Mouse (Mus musculus) embryonic stem cell, embryonic (primary cell): Measurements from ENCODE around the gene Fut4.

Experiments used
- CTCF ChIA-PET, 4 experiments: fragments of 300-600 bp in 2 of 4; fragments of 350-600 bp in 2 of 4; sonication (Branson Sonifier 250); formaldehyde crosslinking; loops; one replicate each; lab custom pipeline; 2022; ENCODE audit warnings: inconsistent platforms in 2 of 4; lab: Charles Lee
- POLR2A ChIA-PET, 4 experiments: fragments of 300-600 bp in 2 of 4; fragments of 350-600 bp in 2 of 4; sonication (Branson Sonifier 250); formaldehyde crosslinking; loops; one replicate each; lab custom pipeline; 2022; ENCODE audit warnings: antibody characterized with exemption in 4 of 4, inconsistent platforms in 1 of 4; lab: Charles Lee

Fut4 gene

GRCm38 (mm10) chr9:14752001-14752522 is at the start of gene Fut4:
Fut4 (minus strand) TSS chr9:14752393.
- ChIA-PET POLR2A (interaction anchor here in 2 of 4 experiments (0.7 to 1.4 kb wide), 3 partner anchors 32 to 252 kb away, joined by 3 to 4 read pairs (median 3); partner anchors contain the start of genes Cwc15 (in 1 of the 2) and Kdm4d (in 1 of the 2)), CTCF (interaction anchor here in 2 of 4 experiments (0.6 to 1.1 kb wide), 2 partner anchors 12 to 108 kb away, joined by 4 to 7 read pairs; no protein-coding TSS in a partner anchor)

- POLR2A ChIA-PET: interaction anchor here in 3 of 4 experiments (0.6 to 1.2 kb wide), 5 partner anchors 9 to 246 kb away, joined by 3 to 11 read pairs (median 3); no protein-coding TSS in a partner anchor
- CTCF ChIA-PET: interaction anchor here in 1 of 4 experiments (0.6 kb wide), 1 partner anchor 108 kb away, joined by 5 read pairs; no protein-coding TSS in a partner anchor
Measured at GRCm38 (mm10) chr9:14787356-14787755, 35.2 kb upstream of the Fut4 start.

DNA sequence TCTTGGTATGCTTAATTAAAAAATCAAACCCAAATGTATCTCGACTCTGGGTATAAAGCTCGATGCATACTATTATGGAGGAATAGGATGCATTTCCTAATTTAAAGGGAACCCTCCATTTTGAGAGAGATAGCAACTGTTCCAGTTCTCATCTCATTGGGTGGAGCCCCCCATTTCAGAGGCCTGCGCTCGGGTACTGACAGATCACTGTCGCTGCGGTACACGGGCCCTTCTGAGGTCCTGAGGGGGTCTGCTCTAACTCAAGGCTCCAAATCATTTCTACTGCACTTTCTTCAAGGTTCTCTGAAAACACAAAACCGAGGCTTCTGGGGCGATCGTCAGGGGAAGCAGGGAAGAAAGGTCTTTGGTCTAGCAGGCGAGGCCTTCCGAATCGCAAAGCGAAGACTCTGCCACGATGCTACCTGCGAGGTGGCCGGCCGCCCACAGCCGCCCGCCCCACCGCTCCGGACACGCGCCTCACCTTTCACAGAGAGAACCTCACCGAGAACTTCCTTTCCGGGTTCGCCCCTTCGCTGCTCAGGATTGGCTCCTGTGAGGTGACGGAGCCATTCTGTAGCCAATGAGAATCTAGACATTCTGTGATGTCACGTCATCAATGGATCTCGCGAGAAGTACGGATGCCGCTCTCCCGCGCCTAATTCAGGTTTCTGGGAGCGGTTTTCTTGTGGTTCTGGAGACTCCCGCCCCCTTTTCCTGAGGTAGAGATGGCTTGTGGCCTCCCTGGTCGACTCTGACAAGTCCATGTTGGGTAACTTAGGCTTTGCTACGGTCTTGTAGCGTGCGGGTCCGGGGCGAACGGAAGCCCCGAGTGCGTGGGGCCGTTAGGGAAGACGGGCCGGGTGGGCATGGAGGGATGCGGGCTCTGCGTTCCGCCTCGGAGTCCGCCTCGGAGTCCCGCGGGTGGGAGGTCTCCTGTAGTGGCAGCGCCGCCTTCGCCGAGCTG is 32.1 kb upstream of the Fut4 start, which contains the start of the genes Mre11a and Ankrd49:
Mre11a (plus strand) TSS at position 616 of the 964 bp plus-strand sequence.
Ankrd49 (minus strand) TSS at position 818 of the 964 bp plus-strand sequence.
- ChIA-PET POLR2A (interaction anchor here in 3 of 4 experiments (0.6 to 1.4 kb wide), 18 partner anchors 9 to 527 kb away, joined by 3 to 5 read pairs (median 3); partner anchors contain the start of genes Cwc15 (in 2 of the 3), Kdm4d (in 2 of the 3), 4931406C07Rik (in 1 of the 3) and Fut4 (in 1 of the 3)), CTCF (interaction anchor here in 1 of 4 experiments (1.2 kb wide), 1 partner anchor 19 kb away, joined by 3 read pairs; no protein-coding TSS in a partner anchor)

DNA sequence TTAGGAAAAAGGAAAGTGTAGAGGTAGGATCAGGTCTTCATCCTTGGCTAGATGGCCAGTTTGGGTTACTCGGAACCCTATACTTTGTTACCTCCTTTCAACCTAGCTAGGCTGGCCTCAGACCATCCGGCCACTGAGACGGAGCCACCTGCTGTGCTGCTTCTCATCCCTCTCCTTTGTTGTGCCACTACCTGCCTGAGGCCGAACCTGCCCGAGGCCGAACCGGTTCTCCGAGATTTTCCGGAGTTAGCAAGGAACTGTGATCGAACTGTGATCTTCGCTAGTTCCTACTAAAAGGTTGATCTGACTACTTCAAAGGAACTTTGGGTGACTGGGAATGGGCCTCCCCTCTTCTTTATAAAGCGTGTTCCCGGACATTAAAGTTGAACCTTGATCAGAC is 26.1 kb upstream of the Fut4 start:
- POLR2A ChIA-PET: interaction anchor here in 1 of 4 experiments (0.8 kb wide), 1 partner anchor 9 kb away, joined by 3 read pairs; no protein-coding TSS in a partner anchor
- CTCF ChIA-PET: interaction anchor here in 1 of 4 experiments (0.7 kb wide), 1 partner anchor 13 kb away, joined by 3 read pairs; no protein-coding TSS in a partner anchor

DNA sequence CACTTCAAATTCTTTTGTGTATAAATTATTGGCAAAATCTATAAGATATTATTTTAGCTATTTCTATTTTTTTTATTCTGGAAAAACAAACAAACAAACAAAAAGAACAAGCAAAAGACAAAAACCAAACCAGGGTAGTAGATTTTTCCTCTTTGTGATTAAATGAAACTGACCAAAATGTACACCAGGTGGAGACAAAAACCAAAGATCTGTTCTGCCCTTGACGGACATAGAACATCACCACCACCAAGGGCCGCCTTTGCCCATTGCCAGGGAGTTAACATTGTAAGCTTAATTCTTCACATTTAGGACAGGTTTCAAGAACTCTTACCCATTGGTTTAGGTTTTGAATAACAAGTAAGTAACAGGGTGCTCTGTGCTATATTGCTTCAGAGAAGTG is 21.6 kb upstream of the Fut4 start:
- ChIA-PET CTCF (interaction anchor here in 2 of 4 experiments (0.6 to 1.1 kb wide), 4 partner anchors 75 to 1106 kb away, joined by 3 read pairs; no protein-coding TSS in a partner anchor), POLR2A (interaction anchor here in 2 of 4 experiments (1.1 to 1.6 kb wide), 3 partner anchors 10 to 62 kb away, joined by 3 to 4 read pairs (median 3); no protein-coding TSS in a partner anchor)

GRCm38 (mm10) chr9:14772074-14772473 is 19.9 kb upstream of the Fut4 start:
- ChIA-PET POLR2A (interaction anchor here in 2 of 4 experiments (0.7 to 1.4 kb wide), 2 partner anchors 25 to 244 kb away, joined by 3 to 4 read pairs; no protein-coding TSS in a partner anchor), CTCF (interaction anchor here in 1 of 4 experiments (1.1 kb wide), 1 partner anchor 244 kb away, joined by 3 read pairs; no protein-coding TSS in a partner anchor)

DNA sequence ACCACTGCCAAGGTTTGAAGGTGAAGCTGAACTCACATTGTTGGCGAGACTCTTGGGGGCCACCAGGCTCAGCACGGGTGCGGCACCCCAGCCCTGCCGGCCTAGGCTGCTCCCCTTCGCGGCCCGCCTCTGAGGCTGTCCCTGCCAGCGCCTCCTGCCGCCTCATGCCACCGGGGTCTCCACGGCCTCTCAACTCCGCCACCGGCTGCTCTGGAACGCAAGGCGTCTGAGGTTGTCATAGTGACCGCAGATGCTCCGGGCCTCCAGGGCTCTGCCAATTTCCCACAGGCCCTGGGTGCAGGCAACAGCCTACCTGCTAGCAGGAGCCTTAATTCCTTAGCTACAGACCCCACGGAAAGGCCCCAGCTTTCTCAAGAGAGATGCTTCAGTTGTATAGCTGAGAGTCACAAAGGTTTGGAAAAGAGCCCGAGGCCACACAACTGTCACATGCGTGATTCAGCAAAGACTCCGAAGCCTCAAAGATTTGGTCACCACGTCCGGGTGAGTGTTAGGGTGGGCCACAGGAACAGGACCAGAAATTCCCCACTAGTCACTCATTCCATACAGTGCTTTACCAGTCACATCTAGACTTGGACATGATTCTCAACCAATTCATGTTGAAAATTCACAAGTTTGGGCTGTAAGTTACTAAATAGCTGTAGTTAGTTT is 18.7 kb upstream of the Fut4 start, which contains the start of gene 1700012B09Rik:
1700012B09Rik (minus strand) TSS at position 228 of the 669 bp plus-strand sequence.
- ChIA-PET CTCF (interaction anchor here in 2 of 4 experiments (0.6 to 1.2 kb wide), 3 partner anchors 72 to 245 kb away, joined by 3 read pairs; no protein-coding TSS in a partner anchor), POLR2A (interaction anchor here in 1 of 4 experiments (0.9 to 1.5 kb wide), 4 partner anchors 8 to 18 kb away, joined by 3 to 6 read pairs (median 4); no protein-coding TSS in a partner anchor)

DNA sequence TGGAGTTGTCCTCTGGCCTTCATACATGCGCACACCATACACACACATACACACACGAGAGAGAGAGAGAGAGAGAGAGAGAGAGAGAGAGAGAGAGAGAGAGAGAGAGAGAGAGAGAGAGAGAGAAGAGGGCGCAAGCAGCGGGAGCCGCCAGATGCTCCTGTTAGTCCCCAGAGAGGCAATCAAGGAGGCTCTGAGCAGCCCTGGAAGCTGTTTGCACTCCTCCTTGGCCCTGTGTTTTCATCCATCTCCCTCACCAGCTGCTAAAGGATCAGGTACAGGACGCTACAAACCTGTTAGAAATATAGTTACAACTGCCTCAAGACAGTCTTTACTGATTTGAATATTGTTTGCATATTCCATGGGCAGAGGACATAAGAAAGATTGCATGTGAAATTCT is 17.6 kb upstream of the Fut4 start:
- POLR2A ChIA-PET: interaction anchor here in 2 of 4 experiments (0.7 to 1.5 kb wide), 4 partner anchors 9 to 19 kb away, joined by 3 to 4 read pairs (median 3); partner anchors contain the start of genes Ankrd49 (in 1 of the 2) and Mre11a (in 1 of the 2)
- CTCF ChIA-PET: interaction anchor here in 3 of 4 experiments (0.5 to 1.5 kb wide), 4 partner anchors 70 to 1462 kb away, joined by 3 to 10 read pairs (median 4); no protein-coding TSS in a partner anchor

- CTCF ChIA-PET: interaction anchor here (0.5 to 3.3 kb wide), 31 partner anchors 9 to 1780 kb away, joined by 3 to 18 read pairs (median 3); partner anchors contain the start of genes Kdm4d (in 2 of the 4), Ankrd49 (in 1 of the 4), Cwc15 (in 1 of the 4) and Fut4 (in 1 of the 4)
- POLR2A ChIA-PET: interaction anchor here in 1 of 4 experiments (1.1 kb wide), 1 partner anchor 241 kb away, joined by 3 read pairs; no protein-coding TSS in a partner anchor
Measured at GRCm38 (mm10) chr9:14764765-14765164, 12.6 kb upstream of the Fut4 start.

GRCm38 (mm10) chr9:14759261-14759660 is 7.1 kb upstream of the Fut4 start:
- ChIA-PET CTCF (no interaction called here), POLR2A (interaction anchor here in 1 of 4 experiments (1.2 kb wide), 1 partner anchor 12 kb away, joined by 3 read pairs; no protein-coding TSS in a partner anchor)

DNA sequence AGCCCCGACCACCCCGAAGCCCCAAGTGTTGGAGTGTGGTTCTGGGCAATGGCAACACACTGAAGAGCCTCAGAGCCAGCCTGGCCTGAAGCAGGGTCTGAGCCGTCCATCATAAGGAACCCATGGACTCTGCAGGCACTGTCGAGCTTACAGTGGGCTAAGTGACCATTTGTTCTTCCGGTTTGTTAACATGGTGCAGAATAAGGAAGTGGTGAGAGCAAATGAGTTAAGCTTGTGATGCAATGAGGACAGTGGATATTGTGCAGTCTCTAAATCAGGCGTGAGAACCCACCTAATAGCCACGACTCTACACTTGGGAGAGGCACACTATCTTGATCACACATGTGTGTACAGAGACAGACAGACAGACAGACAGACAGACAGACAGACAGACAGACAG is 6.4 kb upstream of the Fut4 start:
- CTCF ChIA-PET: no interaction called here
- POLR2A ChIA-PET: no interaction called here

GRCm38 (mm10) chr9:14754469-14754868 is 2.3 kb upstream of the Fut4 start:
- CTCF ChIA-PET: no interaction called here
- POLR2A ChIA-PET: interaction anchor here in 1 of 4 experiments (0.6 kb wide), 1 partner anchor 8 kb away, joined by 3 read pairs; no protein-coding TSS in a partner anchor

DNA sequence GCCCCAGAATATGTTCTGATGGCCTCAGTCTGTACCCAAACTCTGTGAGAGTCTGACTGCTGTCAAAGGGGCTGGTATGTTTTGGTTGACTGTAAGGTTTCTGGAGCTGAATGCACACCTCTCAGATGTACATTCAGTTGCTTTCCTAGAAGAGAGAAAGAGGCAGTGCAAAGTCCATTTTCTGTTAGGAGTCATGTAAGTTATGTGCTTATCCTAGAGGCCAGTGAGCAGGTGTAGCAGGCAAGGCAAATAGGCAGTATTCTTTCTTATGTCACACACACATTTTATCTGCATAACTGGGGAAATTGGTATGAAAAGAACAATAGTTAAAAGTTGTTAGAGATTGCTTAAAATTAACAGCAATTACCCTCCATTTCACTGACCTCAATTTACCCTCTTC is 1.8 kb upstream of the Fut4 start:
- CTCF ChIA-PET: interaction anchor here in 2 of 4 experiments (1.0 kb wide), 3 partner anchors 18 to 345 kb away, joined by 3 read pairs; no protein-coding TSS in a partner anchor

GRCm38 (mm10) chr9:14751503-14752000 is 641 bp downstream of the Fut4 start:
- POLR2A ChIA-PET: interaction anchor here in 2 of 4 experiments (0.7 to 1.4 kb wide), 3 partner anchors 32 to 251 kb away, joined by 3 to 4 read pairs (median 3); partner anchors contain the start of genes Cwc15 (in 1 of the 2) and Kdm4d (in 1 of the 2)
- CTCF ChIA-PET: interaction anchor here in 2 of 4 experiments (0.5 to 1.1 kb wide), 3 partner anchors 13 to 398 kb away, joined by 4 to 9 read pairs (median 7); no protein-coding TSS in a partner anchor

More for the DNA sequence above, 1.8 kb upstream of the Fut4 start:
- POLR2A ChIA-PET: no interaction called here

- CTCF ChIA-PET: interaction anchor here in 2 of 4 experiments (0.5 to 1.1 kb wide), 3 partner anchors 13 to 398 kb away, joined by 3 to 9 read pairs (median 7); no protein-coding TSS in a partner anchor
Measured at GRCm38 (mm10) chr9:14750901-14751502, 1.2 kb downstream of the Fut4 start.

More at GRCm38 (mm10) chr9:14750901-14751502, 1.2 kb downstream of the Fut4 start:
- POLR2A ChIA-PET: interaction anchor here in 1 of 4 experiments (1.4 kb wide), 1 partner anchor 251 kb away, joined by 4 read pairs; the partner anchor contains the start of genes Cwc15 and Kdm4d
